Mouse (Mus musculus) granulocyte monocyte progenitor cell, adult 5-6 weeks (primary cell): ENCODE measurements around the gene St3gal3. TPM values are rescaled to one million over a fixed set of nuclear protein-coding genes. Genes with fewer than 3 reads are reported as not detected.

ENCODE experiments used
- ATAC-seq: replicated peaks from 2 replicates; pipeline ENCODE4 v1.8.0; 2016; ENCODE audit warnings: mild to moderate bottlenecking, moderate TSS enrichment, inconsistent platforms; ENCODE audit not compliant: poor library complexity, severe bottlenecking
- total RNA-seq, 2 experiments: library from RNA; stranded (forward) in 1 of 2; stranded (reverse) in 1 of 2; fragments of 200-712, 200-1000 nt in 1 of 2; fragments of >200 nt in 1 of 2; fragmentation: Nextera tagmentation in 1 of 2; gene quantifications; 2 replicates each; pipeline ENCODE4 v1.2.3; 2014 to 2017

The St3gal3 gene
- total RNA-seq, 2 experiments from 2014 or later, result 4.7 to 12.9 TPM

DNA sequence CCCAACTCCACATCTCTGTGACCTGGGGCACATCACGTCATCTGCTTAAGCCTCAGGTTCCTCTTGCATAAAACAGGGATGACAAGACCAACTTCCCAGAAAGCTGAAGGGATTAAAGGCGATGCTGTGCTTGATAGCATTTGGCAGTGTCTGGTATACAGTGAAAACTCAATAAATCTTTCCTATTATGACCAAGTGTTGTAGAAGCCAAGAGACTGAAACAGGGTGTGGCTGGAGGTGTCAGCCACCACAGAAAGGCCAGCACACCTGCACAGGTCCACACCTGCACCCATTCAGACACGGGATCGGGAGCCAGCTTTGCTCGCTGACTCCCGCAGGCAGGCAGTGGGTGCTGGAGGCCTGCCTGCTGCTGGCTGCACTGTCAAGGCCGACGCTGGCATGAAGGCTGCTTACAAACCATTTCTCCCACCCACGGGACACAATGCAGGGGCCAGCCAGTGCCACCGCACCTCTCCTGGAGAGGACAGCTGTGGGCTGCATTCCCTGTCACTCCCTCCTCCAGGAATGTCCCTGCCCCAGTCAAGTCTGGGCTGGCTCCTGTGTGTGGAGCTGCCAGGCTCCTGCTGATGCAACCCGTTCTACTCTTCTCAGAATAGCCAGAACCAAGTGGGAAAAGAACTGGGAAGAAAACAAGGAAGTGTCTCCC lies 187.9 kb downstream of the St3gal3 start:
- ATAC-seq, result no peak

DNA sequence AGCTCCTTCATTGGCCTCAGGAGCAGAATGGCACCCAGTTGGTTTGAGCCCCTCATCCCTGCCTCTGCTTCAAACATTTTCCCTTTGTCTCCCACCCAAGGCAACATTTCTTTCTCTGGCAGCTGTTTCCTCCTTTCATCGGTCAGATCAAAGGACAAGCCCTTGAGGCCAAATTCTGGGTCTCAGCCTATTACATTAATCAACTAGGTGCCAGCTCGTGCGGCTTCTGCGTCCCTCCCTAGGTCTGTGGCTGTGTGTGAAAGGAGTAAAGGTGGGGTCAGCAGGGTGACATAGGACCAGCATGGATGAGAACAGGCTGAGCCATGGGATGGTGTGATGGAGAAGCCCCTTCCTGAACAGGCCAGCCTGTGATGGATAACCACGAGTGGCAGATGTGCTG lies 191.4 kb downstream of the St3gal3 start:
- no peak for ATAC-seq

DNA sequence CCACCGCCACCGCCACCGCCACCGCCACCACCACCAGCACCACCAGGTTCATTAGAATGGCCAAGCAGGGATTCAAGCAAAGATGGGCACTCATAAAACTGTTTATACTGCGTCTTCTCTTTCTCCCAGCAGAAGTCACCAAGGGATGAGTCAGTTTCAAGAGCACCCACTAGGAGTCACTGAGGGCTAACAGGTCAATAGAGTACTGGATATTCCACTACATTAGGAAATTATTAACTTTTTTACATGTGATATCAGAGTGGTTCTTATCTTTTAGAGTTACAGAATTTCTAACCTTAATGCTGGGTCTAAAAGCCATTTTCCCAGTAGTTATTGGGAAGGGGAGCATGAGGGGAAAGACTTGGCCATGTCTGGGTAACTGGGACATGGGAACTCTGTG lies 197.8 kb downstream of the St3gal3 start:
- ATAC-seq, result no peak

DNA sequence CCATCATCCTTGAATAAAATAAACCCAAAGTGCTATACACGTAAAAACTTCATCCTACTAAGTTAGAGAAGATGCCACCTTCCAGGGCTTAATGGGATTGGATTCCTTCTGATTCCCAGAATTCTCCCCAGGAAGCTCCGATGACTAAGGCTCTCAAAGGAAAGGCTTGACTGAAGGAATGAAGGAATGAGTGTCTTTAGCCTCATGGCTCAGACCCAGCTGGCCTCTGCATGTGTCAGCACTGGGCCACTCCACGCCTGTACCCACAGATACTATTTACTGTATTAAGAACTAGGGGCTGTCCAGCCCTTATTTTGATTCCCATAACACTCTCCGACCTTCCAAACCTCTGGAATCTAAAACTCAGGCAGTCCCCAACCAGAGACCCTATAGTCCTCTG lies 200.6 kb downstream of the St3gal3 start:
- no peak for ATAC-seq

DNA sequence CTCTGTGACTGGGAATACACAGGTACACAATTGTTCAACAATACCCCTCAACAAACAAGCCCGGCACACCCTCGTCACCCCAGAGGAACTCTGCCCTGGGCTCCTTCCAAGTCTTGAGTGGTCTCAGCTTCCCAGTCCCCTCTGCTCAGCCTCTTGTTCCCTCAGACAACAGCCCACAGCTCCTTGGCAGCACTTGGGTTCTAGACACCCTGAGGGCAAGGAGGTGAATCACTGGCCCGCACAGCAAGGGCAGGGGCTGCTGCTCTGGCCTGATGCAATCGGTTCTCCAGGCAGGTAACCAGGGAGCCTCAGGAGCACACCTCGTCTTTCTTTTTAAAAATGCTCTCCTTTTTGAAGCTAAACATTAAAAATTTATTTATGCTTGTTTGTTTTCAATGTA lies 201.5 kb downstream of the St3gal3 start:
- ATAC-seq, result no peak

DNA sequence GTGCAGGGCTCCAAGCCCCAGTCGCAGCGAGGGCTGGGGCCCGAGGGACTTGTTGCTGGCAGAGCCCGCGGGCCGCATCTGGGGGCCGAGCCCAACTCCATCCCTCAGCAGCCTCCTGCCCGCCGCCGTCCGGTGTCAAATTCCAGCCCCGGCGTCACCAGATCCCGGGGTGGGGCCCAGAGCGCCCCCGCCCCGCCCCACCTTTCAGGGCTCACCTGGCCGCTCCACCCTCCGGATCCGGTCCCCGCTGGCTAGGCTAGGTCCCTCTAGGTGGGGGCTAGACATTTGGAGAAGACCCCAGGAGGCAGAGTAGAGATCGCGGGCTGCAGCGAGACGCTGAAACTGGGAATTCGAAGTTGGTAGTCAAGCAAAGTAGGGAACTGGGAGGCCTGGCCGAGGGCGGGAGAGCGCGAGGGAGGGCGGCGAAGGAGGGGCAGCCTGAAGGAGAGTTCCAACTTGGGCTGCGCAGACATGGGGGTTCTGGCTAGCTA lies 205.3 kb downstream of the St3gal3 start, which contains the start of gene Artn:
Gene Artn, minus strand, starts transcription at position 373 of the 491 bp plus-strand sequence.
- ATAC-seq, result no peak

DNA sequence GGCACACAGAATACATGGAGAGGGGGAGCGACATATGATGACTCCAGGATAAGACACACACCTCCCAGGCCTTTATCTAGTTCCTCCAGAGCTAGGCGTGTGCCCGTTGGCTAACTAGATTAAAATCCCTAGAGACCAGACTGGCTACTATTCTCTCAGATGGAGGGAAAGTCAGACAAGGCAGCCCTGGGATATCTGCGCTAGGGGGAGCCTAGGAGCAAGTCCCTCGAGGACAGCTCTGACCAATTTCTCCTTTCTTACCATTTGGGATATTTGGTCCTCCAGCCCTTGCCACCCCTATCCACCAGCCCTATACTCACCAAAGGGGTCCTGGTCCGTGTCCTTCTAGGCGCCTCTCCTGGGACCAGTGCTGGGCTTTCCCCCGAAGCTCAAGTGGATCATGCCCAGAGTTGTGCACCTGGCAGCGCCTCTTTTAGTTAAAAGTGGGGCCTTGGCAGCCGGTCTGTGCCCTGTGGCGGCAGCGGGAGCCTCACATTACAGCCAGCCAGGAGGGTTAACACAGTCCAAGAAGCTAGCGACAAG lies 205.9 kb downstream of the St3gal3 start:
- peak; percentile 38 for ATAC-seq

DNA sequence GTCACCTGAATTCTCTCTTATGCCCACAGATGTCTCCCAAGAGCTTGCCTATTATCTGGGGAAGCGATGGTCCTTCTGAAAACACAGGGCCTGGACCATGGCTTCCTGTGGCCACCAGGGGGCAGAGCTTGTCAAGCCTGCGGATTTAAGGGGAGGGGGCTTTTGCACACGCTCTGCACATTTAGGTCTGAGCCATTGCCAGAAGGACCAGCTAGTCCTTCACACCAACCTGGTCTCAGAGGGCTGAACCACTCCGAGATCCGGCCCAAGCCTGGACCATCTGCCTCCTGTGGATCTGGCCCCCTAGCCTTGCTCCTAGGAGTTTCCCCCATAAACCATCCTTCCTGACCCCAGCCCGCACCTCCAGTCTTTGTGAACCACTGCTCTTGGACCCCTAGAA lies 206.5 kb downstream of the St3gal3 start:
- no peak for ATAC-seq

DNA sequence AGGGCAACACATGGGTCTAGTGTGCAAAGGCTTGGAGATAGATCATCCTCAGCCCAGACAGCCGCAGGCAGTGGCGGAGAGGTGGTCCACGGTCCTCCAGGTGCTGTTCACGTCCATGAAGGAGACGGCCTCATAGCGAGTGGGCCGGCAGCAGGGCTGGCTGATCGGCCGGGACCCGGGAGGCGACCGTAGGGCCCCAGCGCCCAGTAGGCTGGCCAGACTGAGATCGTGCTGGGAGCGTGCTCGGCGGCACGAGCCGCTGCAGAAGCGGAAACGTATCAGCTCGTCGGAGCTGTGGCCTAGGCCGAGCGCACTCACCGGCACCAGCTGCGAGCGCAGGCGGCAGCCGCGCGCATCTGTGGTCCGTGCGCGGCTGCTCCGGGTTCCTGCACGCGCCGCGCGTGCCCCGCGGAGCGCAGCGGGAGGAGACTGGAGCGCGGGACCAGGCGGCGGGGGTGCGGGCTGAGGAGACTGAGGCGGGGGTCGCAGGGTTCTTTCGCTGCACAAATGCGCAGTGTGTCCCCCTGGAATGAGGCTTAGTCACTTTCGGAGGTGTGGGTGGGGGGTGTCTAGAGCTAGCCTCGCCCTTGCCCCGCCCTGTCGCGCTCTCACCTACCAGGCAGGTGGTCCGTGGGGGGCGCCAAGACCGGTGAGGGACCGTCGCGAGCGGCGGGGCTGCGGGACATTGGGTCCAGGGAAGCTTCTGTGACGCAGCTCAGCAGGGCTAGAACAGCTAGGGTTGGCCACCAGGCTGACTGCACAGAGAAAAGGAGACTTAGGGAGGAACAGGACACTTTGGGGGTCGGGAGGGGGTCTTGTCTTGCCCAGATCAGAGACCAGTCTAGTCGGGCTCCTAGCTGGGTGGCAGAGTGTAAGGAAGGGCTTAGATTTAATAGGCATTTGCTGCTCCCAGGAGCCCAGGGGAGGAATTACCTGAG lies 207.9 kb downstream of the St3gal3 start:
- ATAC-seq, result peak; percentile 48

DNA sequence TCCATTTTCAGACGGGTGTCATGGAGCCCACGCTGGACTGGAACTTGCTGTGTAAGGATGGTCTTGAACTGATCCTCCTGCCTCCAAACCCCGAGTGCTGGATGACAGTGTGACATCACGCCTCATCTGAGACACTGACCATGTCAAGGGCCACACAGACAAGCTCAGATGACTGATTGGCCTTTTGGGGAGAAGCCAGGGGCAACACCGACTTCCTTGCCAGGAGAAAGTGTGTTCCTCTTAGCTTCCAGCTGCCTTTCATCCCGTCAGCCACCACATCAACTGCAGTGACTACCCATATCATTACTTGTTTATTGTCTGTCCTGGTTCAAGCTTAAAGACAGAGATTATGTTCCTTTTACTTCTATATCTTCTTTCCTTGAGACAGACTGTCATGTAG lies 209.8 kb downstream of the St3gal3 start:
- no peak for ATAC-seq

DNA sequence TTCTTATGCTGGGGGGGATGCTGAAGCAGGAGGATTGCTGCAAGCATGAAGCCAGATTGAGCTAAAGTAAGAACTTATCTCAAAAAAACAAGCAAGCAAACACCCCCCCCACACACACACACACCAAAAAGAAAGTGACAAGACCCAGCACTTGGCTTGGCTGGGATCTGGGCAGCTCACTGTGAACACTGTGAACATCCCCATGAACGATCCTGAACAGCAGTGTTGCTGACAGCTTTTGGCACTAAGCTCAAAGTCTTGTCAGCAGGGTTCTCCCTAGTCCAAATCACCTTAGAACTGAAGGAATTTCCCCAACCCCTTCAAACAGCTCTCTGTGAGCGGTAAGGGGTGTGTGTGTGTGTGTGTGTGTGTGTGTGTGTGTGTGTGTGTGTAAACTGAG lies 211.3 kb downstream of the St3gal3 start:
- no peak for ATAC-seq

DNA sequence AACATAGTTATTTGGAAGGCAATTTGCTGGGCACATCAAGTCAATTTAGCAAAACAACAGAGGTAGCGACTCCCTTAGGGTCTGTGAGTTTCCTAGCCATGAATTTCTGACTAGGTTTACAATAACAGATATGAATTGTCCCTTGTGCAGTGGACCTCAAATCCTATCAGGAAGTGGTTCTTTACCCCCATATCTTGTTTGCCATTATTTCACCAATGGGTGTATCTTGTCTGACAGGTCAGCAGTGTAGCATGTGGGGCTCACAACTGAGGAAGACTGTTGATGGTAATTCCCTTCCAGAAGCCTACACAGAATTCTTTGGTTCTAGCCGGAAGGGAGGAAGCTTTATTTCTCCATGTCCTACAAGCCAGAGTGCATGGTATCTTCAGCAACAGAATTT lies 213.4 kb downstream of the St3gal3 start:
- no peak for ATAC-seq

DNA sequence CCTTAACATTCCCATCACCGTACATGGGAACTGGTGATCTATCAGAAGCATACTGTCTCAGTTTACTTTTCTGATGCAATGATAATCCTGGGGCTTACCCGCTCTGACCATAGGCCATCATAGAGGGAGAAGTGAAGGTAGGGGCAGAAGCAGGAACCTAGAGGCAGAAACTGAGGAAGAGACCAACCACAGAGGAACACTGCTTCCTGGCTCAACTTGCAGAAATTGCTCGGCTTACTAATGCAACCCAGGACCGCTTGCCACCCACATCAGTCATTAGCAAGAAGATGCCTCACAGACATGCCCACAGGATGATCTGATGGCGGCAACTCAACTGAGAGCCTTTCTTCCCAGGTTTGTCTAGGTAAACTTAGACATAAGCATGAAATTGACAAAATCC lies 216.0 kb downstream of the St3gal3 start:
- ATAC-seq, result peak; percentile 48

DNA sequence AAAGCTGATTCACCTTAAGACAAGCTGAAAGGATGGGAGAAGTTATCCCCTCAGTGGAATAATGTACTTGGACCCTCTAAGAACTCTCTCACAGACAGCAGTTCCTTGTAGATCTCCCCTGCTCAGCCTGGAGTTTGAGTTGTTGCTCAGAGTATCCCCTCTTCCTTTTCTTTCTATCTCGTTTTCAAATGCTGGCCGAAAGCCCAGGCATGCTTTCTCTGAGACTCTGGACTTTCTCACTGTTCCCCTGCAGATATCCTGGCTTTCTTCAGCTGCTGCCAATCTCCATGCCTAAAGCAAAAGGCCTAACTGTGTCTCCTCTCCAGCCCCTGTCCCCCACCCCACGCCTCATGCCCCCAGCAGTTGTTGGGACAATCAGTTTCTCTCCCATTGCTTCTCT lies 216.5 kb downstream of the St3gal3 start:
- ATAC-seq, result no peak

DNA sequence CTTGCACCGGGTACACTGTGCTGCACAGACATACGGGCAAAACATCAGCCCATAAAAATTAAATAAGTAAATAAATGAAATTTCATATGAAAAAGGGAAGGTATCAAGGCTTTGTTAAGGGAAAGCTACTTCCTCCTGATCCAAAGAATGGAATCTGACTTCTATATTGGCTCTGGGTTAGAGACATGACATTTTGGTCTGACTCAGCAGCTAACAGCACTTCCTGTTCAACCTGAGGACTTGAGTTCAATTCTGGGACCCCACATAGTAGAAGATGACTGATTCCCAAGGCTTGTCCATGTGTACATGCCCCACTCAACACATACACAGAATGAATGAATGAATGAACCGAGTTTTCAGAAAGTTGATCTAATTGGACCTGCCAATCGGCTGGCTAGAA lies 216.9 kb downstream of the St3gal3 start:
- ATAC-seq, result no peak

DNA sequence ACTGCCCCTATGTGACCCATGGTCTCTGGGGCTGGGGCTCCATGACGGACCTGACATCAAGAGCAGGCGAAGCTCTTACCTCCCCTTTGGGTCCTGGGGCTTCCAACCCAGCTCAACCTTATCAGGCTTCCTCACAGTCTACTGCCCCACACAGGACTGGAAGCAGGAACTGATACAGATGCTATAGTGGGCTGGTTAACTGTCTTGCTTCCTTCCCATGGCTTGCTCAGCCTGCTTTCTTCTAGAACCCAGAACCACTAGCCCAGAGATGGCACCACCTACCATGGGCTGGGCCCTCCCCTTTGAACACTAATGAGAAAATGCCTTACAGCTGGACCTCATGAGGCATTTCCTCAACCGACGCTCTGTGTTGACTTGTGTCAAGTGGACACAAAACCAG lies 217.3 kb downstream of the St3gal3 start:
- ATAC-seq, result no peak

DNA sequence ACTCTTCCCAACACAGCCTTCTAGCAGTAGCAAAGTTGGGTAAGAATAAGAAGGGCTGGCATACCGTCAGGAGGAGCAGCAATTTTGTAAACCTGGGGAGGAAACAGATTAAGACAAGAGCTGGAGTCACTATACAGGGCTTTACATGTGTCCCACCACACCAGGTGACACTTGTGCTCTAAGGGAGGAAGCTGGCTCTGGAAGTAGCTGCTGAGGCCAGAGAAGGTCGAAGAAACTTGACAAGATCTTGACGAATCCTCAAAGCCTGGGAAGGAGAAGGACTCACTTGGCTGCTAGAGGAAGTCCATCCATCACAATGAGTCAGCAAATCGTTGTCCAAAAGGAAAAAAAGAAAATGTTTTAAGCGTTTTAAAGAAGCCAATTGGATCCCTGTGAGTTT lies 218.3 kb downstream of the St3gal3 start:
- ATAC-seq, result no peak

DNA sequence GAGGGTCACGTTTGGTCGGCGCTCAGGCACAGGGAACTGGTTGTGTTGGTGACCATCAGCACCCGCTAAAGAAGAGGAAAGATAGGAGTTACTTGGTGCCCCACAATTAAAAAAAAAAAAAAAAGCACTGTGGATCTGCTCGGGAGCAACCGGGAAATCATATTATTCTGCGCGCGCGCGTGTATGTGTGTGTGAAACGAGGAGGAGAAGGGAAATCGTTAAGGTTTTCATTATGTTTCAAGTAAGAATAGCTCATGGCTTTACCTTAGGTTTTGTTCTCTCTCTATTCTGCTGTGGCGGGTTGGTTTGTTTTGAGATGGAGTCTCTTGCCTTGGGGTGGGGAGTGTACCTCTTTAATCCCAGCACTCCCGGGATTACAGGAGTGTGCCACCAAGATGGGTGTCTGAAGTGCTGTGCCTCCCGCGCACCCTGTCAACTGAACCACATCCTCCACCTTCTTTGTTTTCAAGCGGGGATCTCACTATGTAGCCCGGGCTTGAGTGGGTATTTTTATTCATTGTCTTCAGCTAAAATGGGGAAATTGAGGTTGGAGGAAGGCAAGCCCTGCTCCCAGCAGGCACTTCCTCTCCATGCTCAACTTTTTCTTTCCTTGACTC lies 219.1 kb downstream of the St3gal3 start:
- peak; percentile 25 for ATAC-seq

DNA sequence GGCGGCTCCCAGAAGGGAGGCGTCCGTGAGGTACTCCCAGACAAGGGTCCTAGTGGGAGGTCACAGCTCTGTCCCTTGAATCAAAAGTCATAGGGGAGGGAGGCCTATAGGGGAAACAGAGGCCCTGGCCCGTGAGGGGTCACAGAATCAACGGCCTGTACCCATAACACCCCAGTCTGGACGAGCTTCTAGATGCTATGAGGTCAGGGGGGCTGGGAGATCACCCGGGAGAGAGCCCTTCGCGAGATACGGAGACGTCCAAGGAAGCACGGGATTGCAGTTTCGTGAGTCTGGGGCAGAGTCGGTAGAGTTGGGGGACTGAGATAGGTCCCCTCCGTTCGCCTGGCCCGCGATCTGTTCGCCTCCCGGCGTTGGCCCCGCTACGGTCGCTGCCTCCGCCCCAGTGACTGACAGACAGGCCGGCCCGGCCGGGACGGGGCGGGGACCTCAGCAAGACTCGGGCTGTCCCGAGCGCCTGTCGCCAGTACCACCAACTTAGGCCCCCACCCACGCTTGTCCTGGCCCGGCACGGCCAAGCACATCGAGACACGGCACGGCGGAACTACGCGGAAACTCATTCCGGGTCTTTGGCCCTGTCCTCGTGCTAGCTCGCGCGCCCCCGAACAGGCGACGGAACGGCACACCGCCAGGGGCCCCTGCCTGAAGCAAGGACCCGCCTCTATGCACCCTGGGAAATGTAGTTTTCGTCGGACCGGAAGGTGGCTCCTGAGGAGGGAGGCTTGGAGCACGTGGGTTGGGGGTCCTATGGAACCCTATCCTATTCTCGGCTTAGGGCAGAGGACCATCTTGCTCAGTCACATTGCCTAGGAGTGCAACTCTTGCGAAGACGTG lies 219.9 kb downstream of the St3gal3 start, which contains the start of gene Ipo13:
Gene Ipo13, minus strand, starts transcription at position 409 of the 852 bp plus-strand sequence.
- ATAC-seq, result peak; percentile 81

DNA sequence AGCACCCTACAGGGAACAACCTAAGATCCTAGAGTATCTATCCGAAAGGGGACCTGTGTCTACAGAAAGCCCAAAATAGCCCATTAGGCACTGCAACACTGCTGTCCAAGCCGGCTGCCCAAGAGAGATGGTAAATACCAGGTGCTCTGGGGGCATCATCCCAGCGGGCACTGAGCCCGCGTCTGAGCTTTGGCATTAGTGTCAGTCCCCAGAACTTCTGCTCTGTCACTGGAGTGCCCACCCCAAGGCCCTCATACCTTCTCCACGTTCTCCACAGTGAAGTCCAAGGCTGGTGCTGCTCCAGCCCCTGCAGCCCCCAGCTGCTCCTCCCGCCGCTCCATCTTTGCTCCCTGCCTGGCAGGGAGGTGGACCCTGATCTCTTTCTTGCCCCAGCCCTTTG lies 220.7 kb downstream of the St3gal3 start:
- no peak for ATAC-seq
